Mouse (Mus musculus): Measurements from ENCODE around the gene Sipa1l1.

The Sipa1l1 gene

DNA sequence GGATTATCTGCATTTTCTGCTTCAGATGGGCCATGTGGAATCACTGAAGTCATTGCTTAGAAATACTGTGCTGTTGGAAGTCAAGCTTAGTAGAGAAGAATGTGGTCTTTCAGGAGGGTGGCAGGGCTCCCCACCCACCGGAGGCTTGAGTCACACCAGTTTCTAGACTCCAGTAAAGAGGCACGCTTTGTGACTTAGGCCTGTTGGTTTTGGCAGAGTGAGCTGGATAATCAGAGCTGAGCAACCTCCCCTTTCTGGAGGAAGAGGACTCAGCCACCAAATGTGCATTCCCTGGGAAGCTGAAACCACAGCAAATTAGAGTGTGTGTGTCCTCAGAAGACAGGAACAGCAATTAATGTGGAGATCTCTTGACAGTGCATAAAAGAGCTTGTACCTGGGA lies 258.3 kb downstream of the Sipa1l1 start:
- DNase-seq (ENCODE audit: low spot score), result no peak

DNA sequence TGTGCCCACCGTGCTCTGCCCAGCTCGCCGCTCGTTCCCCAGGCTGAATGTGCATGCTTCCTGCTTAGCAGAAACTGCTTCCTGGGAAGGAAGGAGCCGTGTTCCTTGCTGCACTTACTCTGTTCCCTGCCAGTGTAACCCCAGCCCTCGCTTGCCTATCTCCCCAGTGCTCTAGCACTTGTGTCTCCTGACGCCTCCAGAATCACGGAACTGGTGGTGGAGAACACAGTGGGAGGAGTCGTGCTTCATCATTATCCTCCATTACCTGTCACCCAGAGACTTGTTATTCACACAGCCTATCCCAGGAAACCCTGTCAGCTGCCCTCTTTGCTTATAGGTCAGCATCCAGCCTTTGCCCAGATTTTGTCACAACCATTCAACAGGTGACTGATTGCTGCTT lies 259.3 kb downstream of the Sipa1l1 start:
- DNase-seq (ENCODE audit: low spot score), result no peak

DNA sequence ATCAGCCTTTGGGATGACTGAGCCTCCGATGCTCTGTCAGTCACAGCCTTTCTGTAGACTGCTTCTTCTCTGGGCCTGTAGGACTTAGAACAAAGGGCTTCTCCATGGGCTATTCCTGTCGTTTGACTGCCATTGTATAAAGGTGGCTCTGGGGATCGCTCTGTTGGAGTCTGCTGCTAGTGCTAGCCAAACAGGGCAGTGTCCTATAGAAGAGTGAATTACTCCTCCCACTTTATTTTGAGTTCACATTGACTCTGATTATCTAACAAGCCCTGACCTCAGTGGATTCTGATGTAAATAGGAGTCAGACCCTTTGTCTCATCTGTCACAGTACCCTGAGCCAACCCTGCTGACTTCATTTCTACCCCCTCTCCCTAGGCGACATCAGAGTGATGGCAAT lies 264.2 kb downstream of the Sipa1l1 start:
- DNase-seq (ENCODE audit: low spot score), result no peak

DNA sequence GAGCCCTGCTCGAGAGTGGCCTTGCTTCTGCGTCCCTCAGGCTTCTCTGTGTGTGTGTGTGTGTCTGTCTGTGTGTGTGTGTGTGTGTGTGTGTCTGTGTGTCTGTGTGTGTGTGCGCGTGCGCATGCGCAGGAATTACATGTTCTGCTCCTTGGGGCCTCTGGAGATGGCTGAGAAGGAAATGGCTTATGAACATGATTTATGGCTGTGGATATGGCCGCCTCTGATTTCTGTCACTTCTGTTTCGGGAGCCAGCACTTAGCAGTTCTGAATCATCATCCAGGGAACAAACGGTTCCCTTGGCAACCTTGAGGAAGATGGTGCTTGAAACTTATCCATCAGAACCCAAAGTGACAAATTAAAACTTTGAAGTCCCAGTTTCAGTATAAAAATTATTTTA lies 265.5 kb downstream of the Sipa1l1 start:
- no peak for DNase-seq (ENCODE audit: low spot score)

DNA sequence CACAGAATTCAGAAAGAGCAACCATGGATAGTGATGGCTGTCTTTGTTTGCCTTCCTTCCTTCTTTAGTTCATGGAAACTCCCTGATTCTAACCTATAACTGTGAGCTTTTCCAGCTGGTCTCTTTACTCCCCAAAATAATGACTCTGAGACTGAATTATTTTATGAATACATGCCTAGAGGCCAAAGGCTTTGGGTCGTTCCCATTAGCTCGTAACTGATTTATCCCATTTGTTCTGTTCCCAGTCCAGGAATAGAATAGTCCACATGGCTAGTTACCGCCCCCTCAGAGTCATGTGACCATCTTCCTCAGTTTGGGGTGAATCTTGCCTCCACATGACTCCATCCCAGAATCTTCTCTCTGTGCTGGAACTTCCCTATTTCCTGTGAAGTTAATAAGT lies 272.4 kb downstream of the Sipa1l1 start:
- no peak for DNase-seq (ENCODE audit: low spot score)

DNA sequence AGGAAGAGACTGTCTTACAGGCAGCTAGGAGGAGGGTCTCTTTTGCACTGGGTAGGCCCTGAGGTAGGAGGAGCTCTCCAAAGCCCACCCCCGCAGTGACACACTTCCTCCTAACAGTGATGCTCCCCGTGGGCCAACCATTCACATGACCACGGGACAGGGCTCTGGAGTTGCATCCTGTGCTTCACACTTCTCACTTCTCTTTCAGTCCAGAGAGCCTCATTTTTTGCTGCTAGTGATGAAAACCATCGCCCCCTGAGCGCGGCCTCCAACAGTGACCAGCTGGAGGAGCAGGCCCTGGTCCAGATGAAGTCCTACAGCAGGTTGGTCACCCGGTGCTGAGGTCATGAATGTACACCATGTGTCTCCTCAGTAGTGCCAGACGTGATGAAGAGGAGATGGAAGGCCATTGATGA lies 277.5 kb downstream of the Sipa1l1 start:
- no peak for DNase-seq (ENCODE audit: low spot score)

DNA sequence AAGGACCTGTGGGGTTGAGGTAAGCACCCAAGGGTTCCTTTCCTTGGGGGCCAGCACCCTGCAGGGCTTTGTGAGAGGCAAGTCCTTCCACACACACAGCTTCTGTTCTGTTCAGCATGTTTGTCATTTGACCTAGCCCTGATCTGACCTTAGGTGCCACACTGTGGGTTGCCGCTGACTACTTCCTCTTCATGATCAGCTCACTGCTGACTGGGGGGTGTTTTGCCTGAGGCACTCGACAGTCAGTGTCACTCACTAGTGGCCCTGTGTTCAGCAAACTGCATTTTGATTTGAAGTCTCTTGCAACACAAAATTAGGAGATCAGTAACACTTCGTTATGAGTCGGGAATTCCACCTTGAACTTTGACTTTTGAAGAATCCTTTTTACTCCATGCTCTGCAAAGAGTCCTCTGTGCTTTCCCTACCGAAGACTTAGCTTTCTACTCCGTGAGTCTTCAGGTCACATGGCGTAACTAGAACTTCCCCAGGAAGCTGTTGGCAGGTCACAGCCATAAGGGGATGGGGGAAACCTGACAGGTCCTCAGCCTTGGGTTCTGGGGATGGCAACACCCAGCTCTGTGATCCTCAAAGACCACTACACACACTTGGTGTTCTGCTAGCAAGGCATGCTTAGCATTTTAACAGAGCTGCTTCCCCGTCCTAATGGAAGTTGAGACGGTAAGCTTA lies 279.2 kb downstream of the Sipa1l1 start:
- no peak for DNase-seq (ENCODE audit: low spot score)

DNA sequence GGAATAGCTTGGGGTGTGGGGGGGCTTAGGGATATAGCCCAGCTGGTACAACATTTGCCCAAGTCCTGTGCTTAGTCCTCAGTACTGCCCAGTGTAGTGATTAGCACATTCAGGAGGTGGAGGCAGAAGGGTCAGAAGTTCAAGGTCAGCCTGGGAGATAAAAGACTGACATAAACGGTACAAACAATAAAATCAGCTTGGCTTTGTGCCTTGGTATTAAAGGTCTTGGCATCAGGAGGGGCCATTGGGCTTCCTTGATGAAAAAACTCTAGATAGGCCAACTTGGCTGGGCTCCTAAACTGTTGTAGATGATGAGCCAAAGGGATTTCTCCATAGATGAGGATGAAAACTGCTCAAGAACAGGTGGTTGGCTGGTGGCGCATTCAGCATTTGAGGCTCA lies 283.3 kb downstream of the Sipa1l1 start:
- no peak for DNase-seq (ENCODE audit: low spot score)

DNA sequence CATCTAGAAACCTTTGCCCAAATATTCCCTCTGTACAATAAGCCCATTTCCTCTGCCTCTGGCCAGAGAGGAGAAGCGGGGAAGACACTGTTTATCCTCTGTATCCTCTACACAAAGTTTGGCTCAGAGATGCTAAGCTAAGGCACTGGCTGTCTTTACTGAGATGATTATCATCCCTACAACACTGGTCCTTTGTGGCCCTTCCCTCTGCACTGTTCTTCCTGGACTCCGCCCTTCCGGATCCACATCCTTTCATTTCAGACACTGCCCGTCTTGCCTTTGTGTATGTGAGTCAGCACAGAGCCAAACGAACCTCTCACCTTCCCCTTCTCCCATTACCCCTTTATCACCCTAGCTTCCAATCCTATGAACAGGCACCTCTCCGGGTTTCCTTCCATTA lies 285.3 kb downstream of the Sipa1l1 start:
- no peak for DNase-seq (ENCODE audit: low spot score)

DNA sequence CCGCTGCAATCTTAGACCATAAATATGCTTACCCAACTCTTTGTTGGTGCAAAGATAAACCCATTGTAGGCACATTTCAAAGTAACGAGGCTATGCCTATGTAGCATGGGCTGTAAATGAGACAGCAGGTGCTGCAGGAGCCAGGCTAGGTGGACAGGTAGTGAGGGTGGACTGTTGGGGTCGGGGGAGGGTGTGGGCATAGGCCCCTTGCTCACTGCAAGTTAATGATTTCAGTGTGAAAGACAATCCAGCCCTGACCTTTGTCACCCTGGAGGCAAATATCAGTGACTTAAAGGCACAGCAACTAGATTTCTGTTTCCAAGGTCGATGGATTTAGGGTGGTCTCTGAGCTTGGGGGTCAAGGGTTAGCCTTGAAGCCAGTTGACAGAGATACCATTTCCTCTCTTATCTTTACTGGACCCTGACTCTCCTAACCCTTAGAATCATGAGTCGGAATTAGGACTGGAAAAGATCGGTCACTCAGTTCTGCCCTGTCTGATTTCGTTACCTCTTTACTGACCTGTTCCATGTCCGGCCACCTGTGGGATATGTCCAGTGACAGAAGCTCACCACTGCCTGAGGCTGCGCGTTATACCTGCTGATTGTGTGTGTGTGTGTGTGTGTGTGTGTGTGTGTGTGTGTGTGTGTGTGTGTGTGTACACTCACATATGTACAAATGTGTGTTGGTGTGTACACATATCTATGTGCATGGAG lies 286.7 kb downstream of the Sipa1l1 start:
- no peak for DNase-seq (ENCODE audit: low spot score)

DNA sequence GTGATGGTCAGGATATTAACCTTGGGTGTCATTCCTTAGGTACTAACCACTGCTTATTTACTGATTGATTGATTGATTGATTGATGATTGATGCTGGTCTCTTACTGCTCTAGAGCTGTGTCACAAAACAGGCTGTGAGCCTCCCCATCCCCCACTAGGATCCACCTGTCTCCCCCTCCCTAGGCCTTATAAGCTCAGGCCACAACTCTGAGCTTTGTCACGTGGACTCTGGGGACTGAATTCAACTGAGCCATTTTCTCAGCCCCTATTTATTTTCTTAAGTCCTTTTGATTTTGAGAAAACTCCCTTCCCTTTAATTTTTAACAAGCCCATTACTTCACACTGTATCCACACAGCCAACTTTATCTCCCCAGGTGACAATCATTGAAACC lies 287.3 kb downstream of the Sipa1l1 start:
- no peak for DNase-seq (ENCODE audit: low spot score)

DNA sequence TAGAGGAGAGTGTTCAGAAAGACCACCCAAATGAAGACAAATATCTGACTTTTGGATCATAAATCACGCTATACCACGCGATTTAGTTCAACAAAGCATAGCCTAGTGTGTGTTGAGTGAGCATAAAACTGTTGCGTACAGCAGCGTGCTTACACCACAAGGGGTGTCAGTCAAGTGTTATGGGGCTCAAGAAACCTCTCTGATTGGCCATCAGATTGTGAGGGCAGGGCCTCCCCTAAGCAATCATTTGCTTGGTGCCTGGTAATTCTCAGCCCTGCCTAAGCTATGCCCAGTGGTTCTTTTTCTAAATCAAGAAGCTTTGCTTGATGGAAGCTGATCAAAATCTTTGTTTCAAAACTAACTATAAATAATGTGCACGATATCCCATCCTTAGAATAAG lies 288.5 kb downstream of the Sipa1l1 start:
- no peak for DNase-seq (ENCODE audit: low spot score)

DNA sequence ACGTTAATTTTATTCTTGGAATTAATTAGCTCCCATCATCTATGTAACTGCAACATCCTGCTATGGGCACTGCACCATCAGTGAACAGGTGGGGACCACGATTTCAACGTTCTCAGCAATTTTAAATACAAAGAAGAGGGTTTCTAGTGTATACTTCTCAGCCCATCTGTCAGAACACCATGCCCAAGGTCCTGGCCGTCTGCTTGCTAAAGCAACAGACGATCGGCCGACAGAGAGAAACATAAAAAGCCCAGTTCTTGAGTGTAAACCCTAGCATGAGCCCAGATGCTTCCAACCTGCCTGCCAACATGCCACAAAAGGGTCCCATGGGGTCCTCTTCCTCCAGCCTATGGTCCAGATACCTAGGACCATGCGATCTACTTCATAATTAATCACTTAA lies 288.9 kb downstream of the Sipa1l1 start:
- DNase-seq (ENCODE audit: low spot score), result no peak

DNA sequence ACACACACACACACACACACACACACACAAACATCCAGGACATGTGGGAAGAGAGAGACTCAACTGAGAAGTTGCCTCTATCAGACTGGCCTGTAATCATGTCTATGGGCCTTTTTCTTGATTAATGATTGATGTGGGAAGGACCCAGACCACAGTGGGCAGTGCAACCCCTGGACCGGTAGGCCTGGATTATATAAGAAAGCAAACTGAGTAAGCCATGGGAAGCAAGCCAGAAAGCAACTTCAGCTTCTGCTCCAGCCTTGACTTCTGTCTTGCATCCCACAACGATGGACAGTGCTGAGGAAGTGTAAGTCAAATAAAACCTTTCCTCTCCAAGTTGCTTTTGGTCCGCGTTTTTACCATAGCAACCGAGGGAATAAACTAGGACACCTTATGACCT lies 298.1 kb downstream of the Sipa1l1 start:
- no peak for DNase-seq (ENCODE audit: low spot score)

DNA sequence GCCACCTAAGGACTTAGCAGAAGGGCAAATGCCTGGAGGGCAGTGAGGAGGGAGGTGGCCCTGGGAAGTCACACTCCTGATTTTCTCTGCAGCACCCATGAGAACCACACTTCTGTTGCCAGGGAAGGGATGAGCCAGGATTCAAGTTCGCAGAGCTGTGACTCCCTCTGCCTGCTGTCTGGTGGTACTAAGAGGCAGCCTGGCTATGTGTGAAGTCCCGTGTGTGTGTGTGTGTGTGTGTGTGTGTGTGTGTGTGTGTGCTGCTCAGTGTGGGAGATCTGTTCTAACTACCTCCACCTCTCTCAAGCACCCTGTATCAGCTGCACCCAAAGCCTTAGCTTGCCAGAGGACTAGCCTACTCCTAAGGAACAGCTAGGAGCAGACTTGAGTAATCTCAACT lies 298.5 kb downstream of the Sipa1l1 start:
- no peak for DNase-seq (ENCODE audit: low spot score)

DNA sequence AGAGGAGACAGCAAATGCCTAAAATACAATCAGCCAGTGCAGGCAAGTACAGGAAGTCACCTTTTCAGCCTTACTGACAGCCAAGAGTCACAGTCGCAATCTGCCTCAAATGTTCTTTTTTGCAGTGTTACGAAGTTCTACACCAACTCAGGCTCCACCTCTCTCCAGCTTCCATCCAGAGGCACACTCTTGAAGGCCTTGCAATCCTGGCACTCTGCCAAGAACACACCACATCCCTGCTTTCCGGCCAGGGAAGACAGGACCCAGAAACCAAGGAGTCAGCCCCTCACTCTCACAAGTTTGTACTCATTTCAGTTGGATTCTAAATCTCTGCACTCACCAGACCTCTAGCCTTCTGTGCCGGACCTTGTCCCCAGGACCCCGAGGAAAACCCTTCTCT lies 299.3 kb downstream of the Sipa1l1 start:
- DNase-seq (ENCODE audit: low spot score), result no peak

DNA sequence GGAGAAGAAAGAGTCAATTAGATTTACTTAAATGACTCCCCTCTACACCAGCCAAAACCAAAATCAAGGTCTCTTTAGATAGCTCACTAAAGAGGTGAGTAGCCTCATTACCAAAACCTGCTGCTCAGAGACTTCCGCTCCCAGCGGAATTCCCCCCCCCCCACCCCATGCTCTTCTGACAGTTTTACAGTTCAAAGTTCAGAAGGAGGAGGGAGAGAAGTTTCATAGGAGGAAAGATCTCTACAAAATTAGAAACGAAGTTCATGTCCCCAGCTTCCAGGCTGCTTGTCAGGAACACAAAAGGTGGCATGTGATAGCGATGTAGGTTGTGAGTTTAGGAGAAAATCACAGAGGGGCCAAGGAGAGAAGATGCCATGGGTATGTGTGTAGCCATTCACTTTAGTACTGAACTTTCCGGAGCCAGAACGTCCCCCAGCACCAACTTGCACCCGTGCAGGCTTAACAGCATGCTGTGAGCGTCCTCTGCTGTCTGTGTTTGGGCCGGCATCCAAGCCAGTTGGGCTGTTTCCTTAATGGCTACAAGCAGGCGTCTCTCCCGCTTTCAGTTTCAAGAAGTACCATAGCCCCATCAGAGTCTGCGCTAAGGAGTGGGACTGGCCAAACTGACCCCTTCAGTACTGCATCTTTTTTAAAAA lies 300.7 kb downstream of the Sipa1l1 start:
- DNase-seq (ENCODE audit: low spot score), result peak; percentile 70

DNA sequence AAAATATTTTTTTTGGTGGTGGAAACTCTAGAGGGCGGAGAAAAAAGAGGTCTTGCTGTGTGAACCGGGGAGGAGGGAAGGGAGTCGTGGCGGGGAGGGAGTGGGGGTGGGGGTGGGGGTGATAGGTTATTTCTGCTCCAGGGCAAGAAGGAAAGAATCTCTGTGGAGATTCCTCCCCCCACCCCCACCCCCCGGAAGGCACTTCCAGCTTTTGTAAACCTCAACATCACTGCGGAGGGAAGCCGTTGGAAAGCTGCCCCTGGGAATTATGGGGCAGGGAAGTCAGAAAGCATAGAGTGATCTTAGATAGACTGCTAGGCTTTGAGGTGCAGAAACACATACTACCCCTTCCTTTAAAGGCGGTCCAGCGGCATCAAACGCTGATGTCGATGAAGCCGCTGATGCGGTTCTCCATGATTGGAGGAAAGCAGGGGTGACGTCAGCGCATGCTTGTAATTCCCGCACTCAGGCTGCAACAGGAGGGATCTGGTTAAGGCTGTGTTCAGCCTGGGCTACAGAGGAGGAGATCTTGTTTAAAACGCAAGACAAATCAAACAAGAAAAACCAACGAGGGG lies 301.3 kb downstream of the Sipa1l1 start:
- DNase-seq (ENCODE audit: low spot score), result peak; percentile 59

DNA sequence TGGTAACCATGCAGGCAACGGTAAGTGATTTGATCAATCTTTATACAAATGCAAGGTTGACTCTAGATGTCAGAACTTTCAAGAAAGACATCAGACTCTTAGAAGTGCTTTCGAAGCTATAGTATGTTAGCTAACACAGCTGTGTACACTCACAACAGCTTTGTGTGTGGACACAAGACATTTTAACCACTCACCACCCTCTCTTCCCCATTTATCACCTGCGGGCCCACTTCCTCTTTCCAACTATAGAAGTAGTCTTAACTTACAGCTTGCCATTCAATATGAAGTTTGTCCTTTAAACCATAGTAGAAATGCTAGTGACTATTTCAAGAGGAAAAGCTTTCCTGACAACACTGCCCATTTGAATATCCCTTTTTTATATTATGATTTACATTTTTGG lies 303.7 kb downstream of the Sipa1l1 start:
- DNase-seq (ENCODE audit: low spot score), result no peak

DNA sequence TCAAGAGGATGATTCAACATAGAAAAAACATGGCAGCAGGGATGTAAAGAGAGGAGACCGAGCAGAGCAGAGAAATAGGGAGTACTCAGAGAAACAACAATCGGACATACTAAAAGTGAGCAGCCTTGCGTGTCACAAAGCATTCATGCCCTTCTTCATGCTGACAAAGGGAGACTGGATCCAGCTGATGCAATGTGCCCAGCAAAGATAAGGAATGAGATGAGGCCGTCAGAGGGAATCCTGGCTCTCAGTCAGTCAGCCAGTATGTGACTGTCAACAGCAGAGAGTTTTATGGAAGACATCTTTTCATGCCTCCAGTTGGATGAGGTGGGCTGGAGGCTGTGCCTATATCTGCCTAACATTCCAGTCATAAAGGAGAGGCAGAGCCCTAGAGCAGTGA lies 304.1 kb downstream of the Sipa1l1 start:
- no peak for DNase-seq (ENCODE audit: low spot score)

DNA sequence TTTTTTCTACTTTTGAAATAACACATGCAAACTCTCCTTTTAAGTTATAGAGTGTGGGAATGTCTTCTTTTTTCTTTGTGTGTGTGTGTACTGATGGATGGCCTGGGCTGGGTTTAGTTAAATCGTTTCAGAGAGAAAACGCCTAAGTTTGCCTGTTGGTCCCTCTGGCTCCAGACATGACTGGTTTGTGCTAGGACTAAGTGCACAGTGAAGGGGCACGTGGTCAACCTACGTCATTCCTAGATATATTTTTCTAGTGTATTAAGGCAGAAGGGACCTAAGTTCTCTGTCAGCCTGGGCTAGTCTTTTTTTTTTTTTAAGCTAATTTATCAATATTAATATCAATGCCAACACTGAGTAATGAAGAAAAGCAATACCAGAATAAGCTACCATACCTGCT lies 305.3 kb downstream of the Sipa1l1 start:
- DNase-seq (ENCODE audit: low spot score), result no peak

DNA sequence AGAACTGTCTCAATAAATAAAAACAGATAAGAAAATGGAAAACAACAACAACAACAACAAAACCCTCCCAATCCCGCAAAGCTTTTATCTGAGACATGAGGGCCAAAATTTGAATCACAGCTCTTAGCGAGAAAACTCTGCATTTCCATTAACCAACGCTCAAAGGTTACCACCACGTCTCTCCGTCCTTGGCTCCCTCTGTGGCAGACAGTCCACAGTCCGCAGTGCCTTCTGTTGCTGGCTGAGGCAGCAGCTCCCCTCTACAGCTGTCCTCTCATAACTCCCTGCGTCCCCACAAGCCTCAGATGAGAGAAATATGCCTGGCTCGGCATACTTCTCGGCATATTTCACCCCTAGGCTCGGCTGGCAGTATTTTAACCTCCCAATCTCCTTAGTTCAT lies 306.9 kb downstream of the Sipa1l1 start:
- no peak for DNase-seq (ENCODE audit: low spot score)

DNA sequence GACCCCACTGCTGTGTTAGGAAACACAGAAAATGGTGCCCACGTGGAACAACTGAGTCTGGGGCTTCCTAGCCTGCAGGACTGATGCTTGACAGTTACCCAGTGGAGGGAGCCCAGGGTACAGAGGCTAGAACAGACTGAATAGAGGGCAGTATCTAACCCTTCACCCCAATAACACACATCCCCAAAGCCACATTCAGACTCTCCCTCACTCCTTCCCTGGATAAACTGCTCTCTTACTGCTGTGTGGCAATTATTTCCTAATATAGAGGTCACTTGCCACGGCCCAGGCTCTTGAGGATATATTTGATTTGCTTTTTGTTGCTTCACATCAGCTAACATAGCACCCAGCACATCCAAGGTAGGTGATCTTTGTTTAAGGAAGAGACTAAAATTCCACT lies 307.5 kb downstream of the Sipa1l1 start:
- no peak for DNase-seq (ENCODE audit: low spot score)

All from urinary bladder, postnatal 25 days (tissue).